Mouse (Mus musculus) lung, adult 2 months (tissue): ENCODE results near the gene Tbcb. TPM values are rescaled to one million over a fixed set of nuclear protein-coding genes. Genes with fewer than 3 reads are reported as not detected.
"Not testable (repeated sequence)": the region's sequence is repeated elsewhere in the genome, so short reads cannot be mapped to it uniquely, and the experiment has no call there.

Source experiments
- DNase-seq: peaks from one replicate; pipeline ENCODE4 v3.0.0; 2022
- H3K4me1 ChIP-seq: fragments of 200-500 bp; 2 replicates; pipeline ENCODE4 v1.6.1; 2011; ENCODE audit warnings: low read length; ENCODE audit not compliant: control insufficient read depth, insufficient read depth
- H3K4me3 ChIP-seq: fragments of 200-500 bp; replicated peaks from 2 replicates; pipeline ENCODE3; 2011; ENCODE audit warnings: low read depth, mild to moderate bottlenecking, control low read depth, low read length; ENCODE audit errors: extremely low read depth
- CTCF ChIP-seq: fragments of 200-500 bp; IDR thresholded peaks from 2 replicates; pipeline ENCODE4 v1.5.1; 2011; ENCODE audit warnings: mild to moderate bottlenecking, low read length, control low read depth; ENCODE audit not compliant: insufficient read depth
- POLR2A ChIP-seq: fragments of 200-500 bp; IDR thresholded peaks from 2 replicates; pipeline ENCODE4 v1.6.1; 2011; ENCODE audit warnings: low read depth, mild to moderate bottlenecking, control low read depth, low read length, borderline replicate concordance; ENCODE audit errors: extremely low read depth
- WGBS: fragments of 180-500 bp; shearing (Covaris S2); methylation state at CpG from one replicate; pipeline ENCODE4 v1.1.7; 2018; 5-methylcytosine and 5-hydroxymethylcytosine counted together
- polyA plus RNA-seq: library from polyadenylated mRNA; depleted of rRNA; stranded (reverse); fragments of >200 nt; gene quantifications from 2 replicates; pipeline ENCODE4 v1.2.3, GENCODE M21; 2012

The Tbcb gene
- polyA plus RNA-seq, 1 experiment, result 41.6 TPM

GRCm38 (mm10) chr7:30265531-30265930 lies 33.5 kb upstream of the Tbcb start:
- 93% methylated on average over 5 of the region's 5 CpGs for WGBS
- H3K4me3 ChIP-seq, result no peak overlapping the region
- no peak for DNase-seq
- H3K4me1 ChIP-seq, result no peaks in the 10 kb centered on the region
- TF ChIP-seq CTCF, result no peak
- no peak for TF ChIP-seq POLR2A

- WGBS, result 58% methylated on average over 2 of the region's 2 CpGs
- TF ChIP-seq CTCF (no peak), POLR2A (no peak)
- no peak overlapping the region for H3K4me3 ChIP-seq
- DNase-seq, result no peak
- no peaks in the 10 kb centered on the region for H3K4me1 ChIP-seq
Measured at GRCm38 (mm10) chr7:30265041-30265440, 33.0 kb upstream of the Tbcb start.

GRCm38 (mm10) chr7:30251956-30252954 lies 20.2 kb upstream of the Tbcb start:
- Histone ChIP-seq H3K4me1 (no peaks in the 10 kb centered on the region), H3K4me3 (no peak overlapping the region)
- TF ChIP-seq POLR2A (no peak), CTCF (no peak)
- DNase-seq, result peak; percentile 17
- 62% methylated on average over 12 of the region's 12 CpGs for WGBS

GRCm38 (mm10) chr7:30237374-30237773 lies 5.3 kb upstream of the Tbcb start:
- H3K4me1 ChIP-seq, H3K4me3 ChIP-seq, DNase-seq: not testable (repeated sequence)
- WGBS, result 81% methylated on average over 3 of the region's 3 CpGs

- no peak for DNase-seq
- TF ChIP-seq CTCF (no peak), POLR2A (no peak)
- WGBS, result 85% methylated on average over 4 of the region's 4 CpGs
Measured at GRCm38 (mm10) chr7:30235625-30236024, 3.6 kb upstream of the Tbcb start, which contains the start of gene Ovol3. Gene Ovol3 (minus strand): TSS chr7:30235725.

GRCm38 (mm10) chr7:30235091-30235490 lies 3.0 kb upstream of the Tbcb start:
- Histone ChIP-seq H3K4me3 (no peak overlapping the region), H3K4me1 (peaks cover 10% of the 10 kb centered on the region)
- no peak for DNase-seq
- no peak for TF ChIP-seq CTCF
- no peak for TF ChIP-seq POLR2A
- 86% methylated on average over 8 of the region's 8 CpGs for WGBS

More at GRCm38 (mm10) chr7:30235625-30236024, 3.6 kb upstream of the Tbcb start, which contains the start of gene Ovol3:
- H3K4me3 ChIP-seq, result no peak within 1 kb of the TSS
- peaks cover 10% of the 10 kb centered on the region for H3K4me1 ChIP-seq

- TF ChIP-seq POLR2A (no peak), CTCF (no peak)
- Histone ChIP-seq H3K4me1 (peaks cover 10% of the 10 kb centered on the region), H3K4me3 (no peak overlapping the region)
- DNase-seq, result no peak
- WGBS, result 76% methylated on average over 15 of the region's 15 CpGs
Measured at GRCm38 (mm10) chr7:30234276-30234858, 2.3 kb upstream of the Tbcb start.

- DNase-seq, result no peak
- Histone ChIP-seq H3K4me3 (no peak overlapping the region), H3K4me1 (peaks cover 10% of the 10 kb centered on the region)
- WGBS, result 85% methylated on average over 20 of the region's 20 CpGs
- no peak for TF ChIP-seq POLR2A
Measured at GRCm38 (mm10) chr7:30233387-30233786, 1.3 kb upstream of the Tbcb start.

GRCm38 (mm10) chr7:30232631-30233148 lies 618 bp upstream of the Tbcb start:
- peaks cover 10% of the 10 kb centered on the region for H3K4me1 ChIP-seq
- 2% methylated on average over 24 of the region's 24 CpGs for WGBS
- TF ChIP-seq POLR2A (peak; percentile 14; the same call in 1 of the 2 replicates), CTCF (peak; percentile 49)
- H3K4me3 ChIP-seq, result peak overlapping the region; percentile 96
- peak; percentile 41 for DNase-seq
